Mouse (Mus musculus) kidney, adult 2 months (tissue): ENCODE results near the gene Cdc42bpg.

Experiments used
- CTCF ChIP-seq: fragments of 200-500 bp; conservative IDR thresholded peaks from 2 replicates; pipeline ENCODE4 v1.5.1; 2011; ENCODE audit warnings: low read depth, mild to moderate bottlenecking, control low read depth, low read length, moderate library complexity, mixed read lengths; ENCODE audit not compliant: insufficient read depth, insufficient read length
- POLR2A ChIP-seq: fragments of 200-500 bp; IDR thresholded peaks from one replicate; pipeline ENCODE4 v1.6.1; 2011; ENCODE audit warnings: low read depth, low read length, control low read depth

DNA sequence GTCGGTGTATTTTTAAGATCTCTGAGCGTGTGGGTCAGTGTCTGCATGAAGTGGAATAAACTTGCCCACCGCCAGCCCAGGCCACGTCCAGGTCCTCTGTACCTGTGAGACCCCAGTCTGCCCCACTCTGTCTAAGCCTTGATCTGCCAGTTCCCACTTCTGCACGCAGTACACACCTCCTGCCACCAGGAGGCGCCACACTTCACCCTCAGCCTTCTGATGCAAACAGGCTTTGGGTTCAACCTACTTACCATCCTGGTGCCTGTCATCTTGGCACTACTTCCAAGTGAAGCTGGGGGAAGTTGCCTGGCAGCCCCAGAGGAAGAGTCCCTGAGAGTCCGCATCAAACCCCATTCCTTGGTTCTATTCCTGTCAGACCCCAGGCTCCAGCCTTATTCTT, 44.0 kb upstream of the Cdc42bpg start:
- TF ChIP-seq CTCF (peak; percentile 96), POLR2A (no peak)
